Mouse (Mus musculus) heart, postnatal 25 days (tissue): ENCODE results near the gene Clcn3. TPM values are rescaled to one million over a fixed set of nuclear protein-coding genes. Genes with fewer than 3 reads are reported as not detected.
A peak's percentile ranks its signal among the peaks of the same experiment; 100 is the strongest.

Experiments used
- DNase-seq: peaks from one replicate; pipeline ENCODE4 v3.0.0; 2022; ENCODE audit warnings: low spot score
- intact Hi-C: fragments of 180-260 bp; cut with DNase I; formaldehyde crosslinking; loops from one replicate; pipeline ENCODE4 v1.15.1; 2025
- total RNA-seq, 2 experiments: library from RNA; stranded (reverse); gene quantifications; 2 replicates each; pipeline ENCODE4 v1.2.3; 2021

The Clcn3 gene
- total RNA-seq, 2 experiments from 2014 or later: 33.0 to 34.0 TPM

GRCm38 (mm10) chr8:60954281-60955014 lies 28.7 kb downstream of the Clcn3 start:
- intact Hi-C loops: loop anchor here (5.0 kb wide), 1 partner anchor 38 kb away; the partner anchor contains the start of gene Nek1
- peak; percentile 73 for DNase-seq

- DNase-seq: no peak
- intact Hi-C loops: loop anchor here (5.0 kb wide), 1 partner anchor 39 kb away; the partner anchor contains the start of gene Nek1
Measured at GRCm38 (mm10) chr8:60952803-60953202, 30.3 kb downstream of the Clcn3 start.

GRCm38 (mm10) chr8:60951757-60952156 lies 31.3 kb downstream of the Clcn3 start:
- no peak for DNase-seq
- intact Hi-C loops: loop anchor here (5.0 kb wide), 1 partner anchor 41 kb away; the partner anchor contains the start of gene Nek1

- intact Hi-C loops: loop anchor here (5.0 kb wide), 1 partner anchor 41 kb away; the partner anchor contains the start of gene Nek1
- no peak for DNase-seq
Measured at GRCm38 (mm10) chr8:60951271-60951670, 31.8 kb downstream of the Clcn3 start.

- intact Hi-C loops: loop anchor here (5.0 kb wide), 1 partner anchor 42 kb away; the partner anchor contains the start of gene Nek1
- DNase-seq: no peak
Measured at GRCm38 (mm10) chr8:60949859-60950258, 33.2 kb downstream of the Clcn3 start.

GRCm38 (mm10) chr8:60947503-60947902 lies 35.6 kb downstream of the Clcn3 start:
- intact Hi-C loops: no loop called here
- DNase-seq: no peak

- no peak for DNase-seq
- intact Hi-C loops: no loop called here
Measured at GRCm38 (mm10) chr8:60942867-60943266, 40.2 kb downstream of the Clcn3 start.

GRCm38 (mm10) chr8:60938717-60939424 lies 44.2 kb downstream of the Clcn3 start:
- intact Hi-C loops: no loop called here

GRCm38 (mm10) chr8:60933617-60934016 lies 49.5 kb downstream of the Clcn3 start:
- intact Hi-C loops: no loop called here

More at GRCm38 (mm10) chr8:60938717-60939424, 44.2 kb downstream of the Clcn3 start:
- DNase-seq: no peak

GRCm38 (mm10) chr8:60920176-60920575 lies 62.9 kb downstream of the Clcn3 start:
- intact Hi-C loops: no loop called here
- no peak for DNase-seq

More at GRCm38 (mm10) chr8:60933617-60934016, 49.5 kb downstream of the Clcn3 start:
- no peak for DNase-seq

GRCm38 (mm10) chr8:60919069-60919468 lies 64.0 kb downstream of the Clcn3 start:
- DNase-seq: no peak
- intact Hi-C loops: no loop called here

- intact Hi-C loops: no loop called here
- no peak for DNase-seq
Measured at GRCm38 (mm10) chr8:60912554-60912953, 70.5 kb downstream of the Clcn3 start.

GRCm38 (mm10) chr8:60912081-60912480 lies 71.0 kb downstream of the Clcn3 start:
- DNase-seq: no peak
- intact Hi-C loops: no loop called here

- DNase-seq: peak; percentile 11
- intact Hi-C loops: no loop called here
Measured at GRCm38 (mm10) chr8:60900147-60900546, 83.0 kb downstream of the Clcn3 start.

- intact Hi-C loops: no loop called here
- DNase-seq: no peak
Measured at GRCm38 (mm10) chr8:60895878-60896277, 87.2 kb downstream of the Clcn3 start.

- intact Hi-C loops: loop anchor here (5.0 kb wide), 1 partner anchor 101 kb away; the partner anchor contains the start of gene Nek1
Measured at GRCm38 (mm10) chr8:60891757-60892156, 91.3 kb downstream of the Clcn3 start.

GRCm38 (mm10) chr8:60890520-60890874 lies 92.6 kb downstream of the Clcn3 start:
- no peak for DNase-seq
- intact Hi-C loops: loop anchor here (5.0 kb wide), 1 partner anchor 102 kb away; the partner anchor contains the start of gene Nek1

More at GRCm38 (mm10) chr8:60891757-60892156, 91.3 kb downstream of the Clcn3 start:
- DNase-seq: no peak

GRCm38 (mm10) chr8:60889843-60890519 lies 93.1 kb downstream of the Clcn3 start, which contains the start of gene Hpf1:
Gene Hpf1 (plus strand): TSS chr8:60890418.
- peak; percentile 88 for DNase-seq
- intact Hi-C loops: loop anchor here (5.0 kb wide), 1 partner anchor 102 kb away; the partner anchor contains the start of gene Nek1

- DNase-seq: no peak
- intact Hi-C loops: no loop called here
Measured at GRCm38 (mm10) chr8:60889131-60889842, 93.8 kb downstream of the Clcn3 start.
